Mouse (Mus musculus) c-Kit-negative CD71-positive TER-119-positive erythroid progenitor cells, embryonic 14.5 days (primary cell): ENCODE results near the gene Gm10217.

Experiments used
- DNase-seq: peaks from one replicate; pipeline ENCODE4 v3.0.0-alpha.2; 2013; ENCODE audit warnings: low read depth, low spot score

Gene Gm10217

GRCm38 (mm10) chr8:9863951-9864350 lies at the start of gene Gm10217:
Gene Gm10217, plus strand, starts transcription at chr8:9864251.
- DNase-seq = no peak

- DNase-seq = no peak
Observed at GRCm38 (mm10) chr8:9824770-9825169, 39.3 kb upstream of the Gm10217 start.

- no peak for DNase-seq
Observed at GRCm38 (mm10) chr8:9840257-9840656, 23.8 kb upstream of the Gm10217 start.

GRCm38 (mm10) chr8:9859286-9859685 lies 4.8 kb upstream of the Gm10217 start:
- no peak for DNase-seq

GRCm38 (mm10) chr8:9860539-9861203 lies 3.4 kb upstream of the Gm10217 start:
- DNase-seq = no peak

- DNase-seq = no peak
Observed at GRCm38 (mm10) chr8:9865150-9865549, 1.1 kb downstream of the Gm10217 start.

GRCm38 (mm10) chr8:9868094-9868493 lies 4.0 kb downstream of the Gm10217 start:
- DNase-seq = no peak

- DNase-seq = no peak
Observed at GRCm38 (mm10) chr8:9876241-9876640, 12.2 kb downstream of the Gm10217 start.

GRCm38 (mm10) chr8:9879921-9880320 lies 15.9 kb downstream of the Gm10217 start:
- no peak for DNase-seq

GRCm38 (mm10) chr8:9886714-9887113 lies 22.7 kb downstream of the Gm10217 start:
- no peak for DNase-seq

GRCm38 (mm10) chr8:9899199-9899598 lies 35.1 kb downstream of the Gm10217 start:
- DNase-seq = no peak

GRCm38 (mm10) chr8:9899673-9900072 lies 35.6 kb downstream of the Gm10217 start:
- DNase-seq = no peak
